Comparison of ENCODE assay signal across 36 mouse cellular contexts in the genomic region with DNA sequence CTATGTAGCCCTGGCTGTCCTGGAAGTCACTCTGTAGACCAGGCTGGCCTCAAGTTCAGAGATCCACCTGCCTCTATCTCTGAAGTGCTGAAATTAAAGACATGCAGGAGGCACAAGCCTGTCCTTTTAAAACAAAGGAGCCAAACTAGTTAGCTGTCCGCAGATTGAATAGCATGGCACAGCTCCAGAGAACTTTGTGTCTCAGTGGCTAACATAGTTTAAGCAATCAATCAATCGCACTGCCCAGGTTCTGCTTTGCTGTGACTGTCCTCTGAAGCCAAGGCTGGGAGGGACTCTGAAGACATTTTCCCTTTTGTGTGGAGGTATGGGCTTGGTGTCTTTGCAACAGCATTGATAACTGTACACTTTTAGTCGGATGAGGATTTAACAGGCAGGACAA. TPM values are rescaled to one million over a fixed set of nuclear protein-coding genes. Genes with fewer than 3 reads are reported as not detected.
DNase-seq lines count a peak whose midpoint lies in the region; ATAC-seq lines count a peak whose summit lies in the region.
"Had no signal": no experiment of that assay in that cellular context is flagged by ENCODE, and none has a peak within 500 bp of the region (broad histone marks: within the 10 kb centered on the region; RNA-seq: fewer than 3 reads in every experiment).

No protein-coding gene starts in this region.

- DNase-seq in adrenal gland, postnatal 10 days, result peak; percentile 59
- DNase-seq in adrenal gland, postnatal 25 days, result no peak
- peak; percentile 18 to 48 for DNase-seq in kidney, postnatal 25 days
- peak; percentile 9 for DNase-seq in lung, postnatal 10 days
- no peak for DNase-seq in lung, postnatal 4 days
- DNase-seq in adrenal gland, postnatal 36 days, result peak; percentile 45 to 62
- DNase-seq: cerebellum, adult 11 months; cerebellum, adult 9-10 months; cerebellum, postnatal 36 days; gastrocnemius, postnatal 10 days; heart, postnatal 14 days; layer of hippocampus, adult 9-11 months; right cerebral cortex, adult 18-20 months; spleen, adult 18-20 months; thymus, postnatal 14 days had no signal

- WGBS in kidney, embryonic 15.5 days, result 81% methylated on average over 3 of the region's 3 CpGs

- H3K9me3 ChIP-seq in kidney, embryonic 15.5 days (replicated peaks), result no peaks in the 10 kb centered on the region
- H3K9me3 ChIP-seq: forebrain, embryonic 13.5 days; hindbrain, embryonic 10.5 days; hindbrain, embryonic 15.5 days; limb, embryonic 10.5 days; limb, embryonic 15.5 days; midbrain, embryonic 12.5 days; neural tube, embryonic 12.5 days had no signal

- no peaks in the 10 kb centered on the region for H3K27me3 ChIP-seq in kidney, embryonic 15.5 days
- H3K27me3 ChIP-seq: forebrain, embryonic 13.5 days; hindbrain, embryonic 15.5 days; limb, embryonic 15.5 days; midbrain, embryonic 12.5 days; neural tube, embryonic 12.5 days; Patski had no signal

- no peaks in the 10 kb centered on the region for H3K36me3 ChIP-seq in kidney, embryonic 15.5 days
- H3K36me3 ChIP-seq: hindbrain, embryonic 10.5 days; hindbrain, embryonic 15.5 days; limb, embryonic 10.5 days; limb, embryonic 15.5 days; midbrain, embryonic 12.5 days; neural tube, embryonic 12.5 days had no signal

- no peak for ATAC-seq in kidney, embryonic 15.5 days (replicated peaks; ENCODE audit: low FRiP score)
- ATAC-seq in cerebellum, adult (ENCODE audit: insufficient number of reproducible peaks, low FRiP score, low TSS enrichment), result no peak
- ATAC-seq: forebrain, embryonic 13.5 days; inflammation-experienced regulatory T-cells, adult 6 months; Patski had no signal

- no peak overlapping the region for H3K27ac ChIP-seq in kidney, embryonic 15.5 days
- H3K27ac ChIP-seq: forebrain, embryonic 13.5 days; hindbrain, embryonic 10.5 days; hindbrain, embryonic 15.5 days; limb, embryonic 10.5 days; limb, embryonic 15.5 days; midbrain, embryonic 12.5 days; neural tube, embryonic 12.5 days had no signal

- H3K4me3 ChIP-seq in kidney, embryonic 15.5 days (replicated peaks), result no peak overlapping the region
- H3K4me3 ChIP-seq: forebrain, embryonic 13.5 days; hindbrain, embryonic 10.5 days; hindbrain, embryonic 15.5 days; limb, embryonic 10.5 days; limb, embryonic 15.5 days; megakaryocyte, embryonic 14.5 days; midbrain, embryonic 12.5 days; myocyte; neural tube, embryonic 12.5 days had no signal

- no peaks in the 10 kb centered on the region for H3K4me1 ChIP-seq in kidney, embryonic 15.5 days
- H3K4me1 ChIP-seq: forebrain, embryonic 13.5 days; hindbrain, embryonic 10.5 days; hindbrain, embryonic 15.5 days; limb, embryonic 10.5 days; limb, embryonic 15.5 days; megakaryocyte, embryonic 14.5 days; midbrain, embryonic 12.5 days; neural tube, embryonic 12.5 days had no signal

- no peak overlapping the region for H3K9ac ChIP-seq in kidney, embryonic 15.5 days
- H3K9ac ChIP-seq: forebrain, embryonic 13.5 days; hindbrain, embryonic 15.5 days; limb, embryonic 15.5 days; midbrain, embryonic 12.5 days; neural tube, embryonic 12.5 days had no signal

- no peak overlapping the region for H3K4me2 ChIP-seq in kidney, embryonic 15.5 days
- H3K4me2 ChIP-seq: forebrain, embryonic 13.5 days; hindbrain, embryonic 15.5 days; limb, embryonic 15.5 days; midbrain, embryonic 12.5 days; neural tube, embryonic 12.5 days had no signal

RNA-seq across cellular contexts. Expression of gene Akr1d1, which starts 7.8 kb away (rescaled TPM):
- total RNA-seq in adrenal gland, postnatal 10 days (2021), result 100 to 1,000 TPM; 209 to 355 TPM
- 647 and 908 TPM in 2 replicates for total RNA-seq in adrenal gland, postnatal 25 days (2021)
- polyA plus RNA-seq in kidney, embryonic 15.5 days (2015; fragmentation: Nextera tagmentation; extraction: Ambion mirVana), result 0.64 and 0.88 TPM in 2 replicates
- total RNA-seq in adrenal gland, postnatal 36 days (2021), result 1,000 to 10,000 TPM in 1 of 2 experiments, under 1 TPM in 1; 0.79 to 1,641 TPM
- total RNA-seq: granulocyte monocyte progenitor cell, adult 5-6 weeks; heart, postnatal 14 days; left cerebral cortex, postnatal 10 days; MEL; midbrain, postnatal 0 days had no signal
- polyA plus RNA-seq: embryonic facial prominence, embryonic 11.5 days; forebrain, embryonic 13.5 days; heart, embryonic 14.5 days; hindbrain, embryonic 10.5 days; hindbrain, embryonic 15.5 days; inflammation-experienced regulatory T-cells, adult 6 months; limb, embryonic 10.5 days; lung, embryonic 16.5 days; midbrain, embryonic 12.5 days; midbrain, postnatal 0 days; myocyte; neural tube, embryonic 12.5 days; Patski; urinary bladder, adult 2 months had no signal

Comparison
In these comparisons a context has a peak if more than half of its experiments do, and no peak if none do; other contexts are left out.
1. DNase-seq: peak in adrenal gland, postnatal 10 days (single experiment), kidney, postnatal 25 days (2 of 2), lung, postnatal 10 days (single experiment) and adrenal gland, postnatal 36 days (2 of 2); none in adrenal gland, postnatal 25 days (single experiment) and lung, postnatal 4 days (0 of 2).